Mouse (Mus musculus) liver, postnatal 0 days (tissue): ENCODE data around the gene Ube2u.

ENCODE experiments used
- CTCF ChIP-seq: sonication (generic); IDR thresholded peaks from 2 replicates; pipeline ENCODE4 v1.5.1; 2016; ENCODE audit warnings: antibody characterized with exemption, low read depth
- EP300 ChIP-seq: IDR thresholded peaks from 2 replicates; pipeline ENCODE4 v1.6.1; 2016; ENCODE audit warnings: antibody characterized with exemption, low read depth, mild to moderate bottlenecking

GRCm38 (mm10) chr4:100526296-100526695, 47.6 kb downstream of the Ube2u start:
- TF ChIP-seq CTCF (no peak), EP300 (no peak)
